Mouse (Mus musculus) ES-Bruce4 (cell line): Measurements from ENCODE around the gene Pla2g2d.

Source experiments
- CTCF ChIP-seq: IDR thresholded peaks from one replicate; pipeline ENCODE4 v1.8.1; 2011; ENCODE audit warnings: low read depth, low read length
- EP300 ChIP-seq: IDR thresholded peaks from 2 replicates; pipeline ENCODE4 v1.6.1; 2011; ENCODE audit warnings: low read depth, low read length; ENCODE audit not compliant: insufficient read depth

- TF ChIP-seq CTCF (no peak), EP300 (no peak)
Measured at GRCm38 (mm10) chr4:138775435-138775834, at the start of gene Pla2g2d.
